Mouse (Mus musculus) yolk sac, embryonic 10.5 days (tissue): Measurements from ENCODE around the gene 2810004N23Rik.

Experiments used
- DNase-seq: peaks from one replicate; pipeline ENCODE4 v3.0.0-alpha.2; 2017; ENCODE audit warnings: low spot score

Gene 2810004N23Rik

DNA sequence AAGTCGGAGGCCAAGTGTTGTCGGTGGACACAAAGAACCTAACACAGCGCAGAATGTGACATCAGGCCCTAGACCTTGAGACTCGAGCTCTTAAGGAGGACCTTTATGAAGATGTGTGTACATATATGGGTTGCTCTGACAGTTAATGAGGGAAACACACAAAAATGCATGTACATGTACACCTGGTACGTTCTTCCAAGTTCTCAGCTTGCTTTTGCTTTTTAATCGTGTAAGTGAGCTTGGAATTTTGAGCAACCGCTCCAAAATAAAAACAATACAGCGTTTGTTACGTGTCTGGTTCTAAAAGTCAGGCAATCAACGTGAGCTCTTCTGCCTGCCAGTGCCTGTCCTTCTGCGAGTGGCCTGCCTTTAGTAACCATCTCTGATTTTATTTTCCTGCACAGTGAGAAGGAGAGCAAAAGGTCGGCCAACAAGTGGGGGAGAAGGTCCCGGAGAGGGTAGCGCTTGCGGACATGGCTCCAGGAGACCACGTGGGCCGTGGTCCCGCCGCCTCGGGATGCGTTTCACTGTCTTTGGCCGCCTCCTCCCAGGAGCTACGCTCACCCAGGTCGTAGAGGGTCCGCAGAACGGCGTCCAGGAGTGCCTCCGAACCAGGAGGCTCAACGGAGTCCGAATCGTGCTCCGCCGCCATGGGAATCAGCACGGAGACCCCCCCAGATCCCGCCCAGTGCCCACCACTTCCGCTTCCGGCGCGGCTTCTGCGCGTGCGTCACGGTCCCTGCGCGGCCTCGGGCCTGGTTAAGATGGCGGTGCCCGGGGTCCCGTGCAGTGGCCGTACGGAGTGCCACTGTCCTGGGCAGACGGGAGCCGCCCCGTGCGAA is at the start of gene 2810004N23Rik, which contains the start of gene Gnpat:
TSS of gene 2810004N23Rik (minus strand) at position 800 of the 842 bp plus-strand sequence.
TSS of gene Gnpat (plus strand) at position 713 of the 842 bp plus-strand sequence.
- DNase-seq, result peak; percentile 94

DNA sequence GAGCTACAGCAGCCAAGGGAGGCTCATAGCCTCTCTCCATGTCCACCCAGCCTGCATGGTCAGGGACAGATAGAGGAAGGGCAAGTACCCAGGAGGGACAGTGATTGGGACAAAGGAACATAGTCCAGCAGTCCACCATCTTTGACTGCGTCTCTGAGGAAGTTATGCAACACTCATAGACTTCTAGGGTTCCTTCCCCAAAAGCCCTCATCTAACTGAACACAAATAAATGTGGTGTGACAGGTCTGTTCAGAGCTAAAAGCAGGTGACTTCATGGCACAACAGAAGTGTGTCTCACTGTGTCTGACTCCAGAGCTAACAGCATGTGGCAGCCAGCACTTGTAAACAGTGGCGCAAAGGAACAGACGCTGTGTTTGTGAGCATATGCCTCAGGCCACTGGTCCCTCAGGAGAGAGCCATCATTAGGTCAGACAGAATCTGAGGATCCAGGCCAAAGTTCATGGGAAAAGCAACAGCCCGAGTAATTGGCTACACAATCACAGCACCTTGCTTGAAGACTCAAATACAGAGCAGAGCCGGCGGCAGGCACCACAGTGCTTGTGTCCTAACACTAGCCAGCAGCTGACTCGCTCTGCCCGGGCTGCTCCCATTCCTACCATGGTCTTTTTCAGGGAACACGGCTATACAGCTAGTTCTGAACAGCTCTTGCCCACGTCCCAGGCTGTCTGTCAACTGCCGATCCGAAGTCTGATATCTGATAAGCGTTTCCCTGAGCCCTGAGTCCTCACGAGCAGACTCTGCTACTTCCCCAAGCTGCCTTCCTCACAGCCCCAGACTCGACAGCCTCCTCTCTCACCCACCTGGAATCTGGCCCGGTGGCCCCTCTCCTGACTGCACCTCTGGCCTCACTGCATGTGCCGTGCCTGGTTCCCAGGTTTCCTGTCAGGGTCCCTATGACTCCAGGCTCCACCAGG is 49.3 kb upstream of the 2810004N23Rik start:
- peak; percentile 63 for DNase-seq

DNA sequence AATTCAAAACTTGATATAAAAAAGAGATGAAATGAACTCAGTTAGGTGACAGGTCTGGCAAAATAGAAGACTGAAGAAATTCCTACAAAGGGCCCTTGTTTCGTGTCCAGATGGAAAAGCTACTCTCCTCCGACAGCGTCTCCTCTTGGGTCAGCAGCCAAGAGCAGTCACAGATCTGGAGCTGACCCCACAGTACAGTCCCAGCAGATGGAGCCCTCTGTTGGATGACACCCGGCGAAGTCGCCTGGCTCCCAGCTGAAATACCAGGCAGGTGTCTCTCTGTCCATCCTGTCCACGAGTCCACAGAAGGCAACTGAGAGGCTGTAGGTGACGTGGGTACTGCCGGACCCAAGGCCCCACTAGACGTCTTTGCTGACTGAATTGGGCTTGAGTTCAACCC is 47.4 kb upstream of the 2810004N23Rik start:
- no peak for DNase-seq

DNA sequence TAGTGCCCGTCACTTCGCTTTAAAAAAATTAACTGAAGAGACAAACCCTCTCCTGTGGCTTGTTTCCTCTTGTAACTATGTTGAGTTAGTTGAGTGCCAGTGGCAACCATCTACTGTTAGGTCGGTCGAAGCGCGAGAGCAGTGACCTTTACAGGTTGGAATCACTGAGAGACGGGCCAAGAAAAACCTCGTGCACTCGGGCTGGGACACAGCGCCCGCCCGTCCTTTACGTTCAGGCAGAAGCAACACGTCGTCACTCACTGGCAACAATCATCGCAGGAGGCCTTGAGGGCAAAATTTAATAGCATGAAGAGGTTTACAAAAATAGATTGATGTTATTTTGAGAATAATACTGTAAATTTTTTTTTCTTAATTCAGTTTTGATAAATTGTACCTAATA is 47.0 kb upstream of the 2810004N23Rik start:
- DNase-seq, result no peak

DNA sequence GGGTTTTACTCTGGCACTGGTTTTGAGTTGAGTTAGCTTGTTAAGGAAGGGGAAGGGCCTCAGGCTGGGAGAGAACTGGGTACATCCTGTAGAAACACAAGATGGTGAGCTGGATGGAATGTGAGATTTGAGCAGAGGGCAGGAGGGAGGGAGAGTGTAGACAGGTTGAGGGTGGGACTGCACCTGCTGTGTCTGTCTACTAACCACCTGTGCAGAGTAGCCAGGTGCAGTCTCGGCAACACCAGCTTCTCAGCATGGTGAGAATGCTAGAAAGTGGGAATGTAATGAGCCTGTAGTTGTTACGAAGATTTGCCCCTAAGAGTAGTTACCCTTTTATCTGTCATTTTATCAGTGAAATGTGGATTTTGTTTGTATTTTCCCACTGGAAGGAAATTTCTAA is 42.6 kb upstream of the 2810004N23Rik start:
- DNase-seq, result no peak

GRCm38 (mm10) chr8:124903198-124903597 is 40.3 kb upstream of the 2810004N23Rik start:
- DNase-seq, result peak; percentile 25

- no peak for DNase-seq
Observed at GRCm38 (mm10) chr8:124898251-124898905, 35.5 kb upstream of the 2810004N23Rik start.

DNA sequence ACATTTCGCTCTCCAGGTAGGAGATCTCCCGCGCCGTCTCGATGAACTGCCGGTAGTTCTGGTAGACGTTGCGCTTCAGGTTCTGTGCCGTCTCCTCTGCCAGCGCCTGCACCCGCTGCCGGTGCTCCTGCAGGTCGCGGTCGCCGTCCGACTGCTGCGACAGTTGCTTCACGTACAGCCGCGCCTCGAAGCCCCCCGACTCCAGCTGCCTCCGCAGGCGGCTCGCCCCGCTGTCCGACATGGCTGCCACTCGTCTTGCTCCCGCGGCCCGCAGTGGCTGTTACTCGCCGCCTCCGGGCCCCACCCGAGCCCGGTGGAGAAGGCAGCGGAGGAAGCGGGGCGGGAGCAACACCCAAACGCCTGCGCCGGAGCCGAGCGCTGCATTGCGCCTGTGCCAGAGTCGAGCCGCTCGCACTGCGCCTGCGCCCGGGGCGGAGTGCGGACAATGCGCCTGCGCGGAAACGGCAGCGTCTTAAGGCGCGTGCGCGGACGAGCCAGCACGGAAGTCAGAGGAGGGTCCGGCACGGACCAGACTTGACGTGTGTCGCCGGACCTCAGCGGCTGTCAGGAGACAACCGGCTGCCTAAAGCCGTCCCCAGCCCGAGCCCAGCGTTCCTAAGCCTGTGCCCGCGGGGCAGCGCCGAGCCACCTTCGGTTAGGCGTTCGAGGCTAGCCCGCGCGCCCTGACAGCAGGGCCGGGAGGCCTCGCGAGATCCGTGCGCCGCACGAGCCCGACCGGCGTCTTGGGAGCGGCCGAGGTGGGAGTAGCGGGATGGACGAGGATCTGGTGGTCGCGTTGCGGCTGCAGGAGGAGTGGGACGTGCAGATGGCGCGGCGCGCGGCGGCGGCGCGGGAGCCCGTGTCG is 34.7 kb upstream of the 2810004N23Rik start, which contains the start of the genes Exoc8 and Sprtn:
TSS of gene Exoc8 (minus strand) at position 320 of the 865 bp plus-strand sequence.
TSS of gene Sprtn (plus strand) at position 501 of the 865 bp plus-strand sequence.
- DNase-seq, result peak; percentile 96

DNA sequence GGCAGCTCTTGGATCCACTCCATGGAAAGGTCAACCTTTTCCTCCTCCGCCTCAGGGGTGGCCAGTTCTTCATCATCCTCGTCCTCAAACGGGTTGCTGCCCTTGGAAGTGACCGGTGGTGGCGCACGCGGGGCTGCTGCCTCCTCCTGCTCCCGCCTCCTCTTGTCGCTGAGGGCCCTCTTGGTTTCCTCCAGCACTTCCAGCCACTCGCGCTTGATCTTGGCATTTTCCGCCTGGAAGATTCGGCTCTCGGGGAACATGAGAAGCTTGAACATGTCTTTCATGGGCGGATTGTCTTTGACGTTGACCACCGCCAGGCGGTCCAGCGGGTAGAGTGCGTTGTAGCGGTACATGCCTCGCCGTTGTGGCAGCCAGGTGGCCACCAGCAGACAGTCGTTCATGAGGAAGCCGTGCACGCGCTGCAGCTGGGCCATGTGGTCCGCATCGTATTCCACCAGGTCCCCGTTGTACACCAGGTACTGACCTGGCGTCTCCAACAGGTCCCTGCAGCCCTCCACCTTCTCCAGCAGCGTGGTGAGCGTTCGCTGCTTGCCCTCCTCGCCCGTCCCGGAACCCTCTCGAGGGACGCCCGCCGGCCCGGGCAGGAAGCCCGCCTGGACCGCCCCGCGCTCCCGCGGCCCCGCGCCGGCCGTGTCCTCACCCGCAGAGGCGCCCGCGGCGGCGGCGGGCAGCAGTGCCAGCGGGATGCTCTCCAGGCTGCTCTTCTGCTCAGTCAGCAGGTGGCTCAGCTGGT is 33.9 kb upstream of the 2810004N23Rik start:
- DNase-seq, result peak; percentile 69

DNA sequence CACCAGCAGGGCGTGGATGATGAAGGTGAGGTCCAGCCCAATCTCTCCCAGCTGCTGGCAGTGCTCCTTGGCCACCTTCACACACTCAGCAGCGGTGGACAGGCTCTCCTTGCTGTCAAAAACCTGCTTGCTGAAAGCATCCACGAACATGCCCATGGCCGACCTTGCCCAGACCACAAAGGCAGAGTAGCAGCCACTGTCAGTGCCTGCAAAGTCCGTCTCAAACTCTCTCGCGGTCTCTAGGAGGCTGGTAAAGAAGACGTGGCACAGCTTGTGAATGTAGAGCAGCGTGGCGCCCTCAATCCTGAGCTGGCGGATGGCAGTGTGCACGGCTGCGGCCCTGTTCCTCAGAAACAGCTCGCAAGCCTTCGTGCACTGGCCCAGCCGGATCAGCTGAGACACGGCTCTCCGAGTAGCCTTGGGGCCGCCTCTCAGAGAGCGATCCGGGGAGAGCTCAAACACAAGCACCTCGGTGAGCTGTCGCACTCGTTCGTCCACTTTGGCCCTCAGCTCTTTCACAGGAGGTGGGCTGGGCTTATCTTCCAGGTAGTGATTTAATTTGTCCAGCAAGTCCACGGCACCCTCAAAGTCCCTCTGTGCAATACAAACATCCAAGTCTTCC is 33.2 kb upstream of the 2810004N23Rik start:
- no peak for DNase-seq

GRCm38 (mm10) chr8:124892596-124892995 is 29.7 kb upstream of the 2810004N23Rik start:
- no peak for DNase-seq

GRCm38 (mm10) chr8:124888385-124888784 is 25.5 kb upstream of the 2810004N23Rik start:
- no peak for DNase-seq

GRCm38 (mm10) chr8:124878946-124879526 is 16.1 kb upstream of the 2810004N23Rik start:
- no peak for DNase-seq

DNA sequence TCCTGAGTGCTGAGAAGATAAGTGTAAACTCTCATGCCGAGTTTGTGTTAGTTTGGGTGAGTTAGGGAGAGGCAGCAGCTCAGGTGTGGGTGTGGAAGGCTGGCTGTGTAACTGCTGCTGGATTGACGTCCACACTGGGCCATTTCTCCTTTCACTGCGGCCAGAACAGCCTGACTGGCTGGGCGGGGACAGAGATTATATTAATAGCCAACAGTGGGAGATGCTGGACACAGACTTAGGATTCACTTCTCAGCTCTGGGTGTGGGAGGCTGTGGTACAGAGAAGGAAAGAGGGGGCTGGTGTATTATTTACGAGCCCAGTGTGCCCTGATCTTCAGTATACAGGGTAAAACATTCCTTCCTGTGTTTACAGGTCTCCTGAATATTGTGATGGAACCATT is 15.2 kb upstream of the 2810004N23Rik start:
- DNase-seq, result no peak

GRCm38 (mm10) chr8:124872690-124873089 is 9.8 kb upstream of the 2810004N23Rik start:
- DNase-seq, result peak; percentile 71

DNA sequence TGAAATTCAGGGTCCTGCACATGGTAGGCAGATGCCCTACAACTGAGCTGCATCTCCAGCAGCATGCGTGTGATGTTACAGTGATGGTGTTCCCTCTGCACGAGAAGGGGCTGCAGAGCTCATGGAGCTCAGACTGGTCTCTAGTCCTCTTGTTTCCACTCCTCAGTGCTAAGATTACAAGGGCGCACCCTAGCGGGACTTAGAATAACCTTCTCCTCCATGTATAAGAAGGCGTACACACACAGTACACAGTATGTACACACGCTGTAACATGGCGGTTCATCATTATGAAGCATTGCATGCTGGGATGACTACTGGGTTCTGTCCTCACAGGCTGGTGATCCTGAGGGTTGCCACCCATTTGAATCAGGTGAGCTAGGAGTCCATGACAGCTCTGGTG is 9.2 kb upstream of the 2810004N23Rik start:
- no peak for DNase-seq

DNA sequence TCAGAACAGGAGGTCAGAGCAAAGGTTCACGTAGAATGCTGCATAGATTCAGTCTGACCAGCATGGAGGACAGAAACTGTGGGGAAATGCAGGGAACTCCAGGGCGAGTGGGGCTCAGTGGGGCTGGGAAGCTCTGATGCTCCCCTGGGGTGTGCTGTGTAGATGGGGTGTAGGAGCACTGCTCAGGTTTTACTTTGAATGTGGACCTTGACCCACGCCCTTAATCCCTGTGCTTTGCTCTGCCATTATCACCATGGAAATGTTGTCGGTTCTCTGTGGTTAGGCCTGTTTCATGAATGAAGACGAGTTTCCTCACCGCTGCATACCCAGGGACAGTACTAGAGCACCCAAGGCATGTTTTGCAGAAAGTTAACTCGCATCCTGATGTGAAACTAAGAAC is 8.6 kb upstream of the 2810004N23Rik start:
- DNase-seq, result no peak

DNA sequence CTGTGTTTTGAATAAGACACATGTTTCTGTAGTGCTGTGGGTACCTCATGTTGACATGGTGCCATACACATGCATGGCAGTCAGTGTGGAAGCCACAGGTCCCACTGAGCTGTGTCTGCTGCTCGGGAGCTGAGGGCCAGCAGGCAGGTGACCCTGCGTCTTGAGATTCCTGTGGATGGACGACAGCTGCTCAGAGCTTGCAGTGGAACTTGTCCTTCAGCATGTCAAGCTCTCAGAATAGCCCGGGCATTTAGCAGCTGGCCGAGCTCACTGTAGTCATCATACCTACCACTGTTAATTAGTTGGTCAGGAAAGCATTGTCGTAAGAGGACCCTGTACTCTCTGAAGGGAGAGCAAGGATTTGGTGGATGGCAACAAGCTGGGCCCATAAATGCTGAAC is 6.8 kb upstream of the 2810004N23Rik start:
- DNase-seq, result no peak

DNA sequence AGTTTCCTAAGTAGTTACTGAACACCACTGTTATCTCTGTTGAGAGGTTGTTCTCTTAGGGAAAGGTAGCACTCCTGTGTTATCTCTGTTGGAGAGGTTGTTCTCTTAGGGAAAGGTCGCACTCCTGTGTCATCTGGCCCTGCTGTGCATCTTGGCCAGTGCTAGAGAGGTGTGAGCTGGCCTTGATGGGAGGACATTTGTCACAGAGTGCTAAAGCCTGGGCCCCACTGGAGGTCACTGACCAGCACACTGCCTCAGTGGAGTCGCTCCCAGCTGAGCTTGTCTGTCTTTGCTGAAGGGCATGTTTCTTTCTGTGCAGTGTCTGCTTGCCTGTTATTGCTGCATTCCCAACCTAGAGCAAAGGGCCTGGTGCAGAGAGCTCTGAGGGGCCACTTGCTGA is 4.2 kb upstream of the 2810004N23Rik start:
- DNase-seq, result no peak
